In the genomic region with DNA sequence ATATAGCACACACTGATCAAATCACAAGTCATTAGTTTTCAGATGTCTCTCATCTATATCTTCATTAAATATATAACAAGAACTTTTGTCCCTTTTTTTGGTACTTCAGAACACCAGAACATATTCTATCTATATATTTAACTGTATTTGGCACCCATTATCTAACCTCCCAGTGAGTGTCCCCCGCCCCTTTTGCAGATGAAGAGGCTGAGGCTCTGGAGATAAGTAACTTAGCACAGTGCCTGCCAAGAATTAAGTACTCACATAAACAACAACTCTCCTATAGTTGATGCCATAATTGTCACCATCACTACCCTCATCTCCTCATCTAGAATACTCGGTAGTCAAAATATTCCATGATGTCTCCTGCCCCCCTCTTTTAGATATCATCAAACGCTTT, we compare ENCODE assay signal across 25 mouse cellular contexts. TPM values are rescaled to one million over a fixed set of nuclear protein-coding genes. Genes with fewer than 3 reads are reported as not detected.
A peak's percentile ranks its signal among the peaks of the same experiment; 100 is the strongest.
DNase-seq lines count a peak whose midpoint lies in the region; ATAC-seq and TF ChIP-seq lines count a peak whose summit lies in the region.
"Had no signal": no experiment of that assay in that cellular context is flagged by ENCODE, and none has a peak within 500 bp of the region (broad histone marks: within the 10 kb centered on the region; RNA-seq: fewer than 3 reads in every experiment).

No protein-coding gene starts in this region.

- H3K36me3 ChIP-seq in MEL (ENCODE audit: control insufficient read depth in 1 of 2, insufficient read depth in 2 of 2, low read length in 2 of 2): peaks cover 0 to 22% of the 10 kb centered on the region in 2 experiments; a peak in 2 of 4 replicates
- H3K36me3 ChIP-seq in kidney, embryonic 16.5 days (ENCODE audit: insufficient read depth, low read length): no peaks in the 10 kb centered on the region
- H3K36me3 ChIP-seq: embryonic facial prominence, embryonic 10.5 days; embryonic facial prominence, embryonic 12.5 days; forebrain, embryonic 15.5 days; G1E had no signal

- peak; percentile 85 to 86 for TF ChIP-seq EP300 in MEL (IDR thresholded peaks at IDR 0.05; ENCODE audit: low read depth in 1 of 2, low read length in 2 of 2)

- no peaks in the 10 kb centered on the region for H3K27me3 ChIP-seq in MEL (ENCODE audit: control insufficient read depth in 1 of 2, insufficient read depth in 2 of 2, low read length in 2 of 2)
- H3K27me3 ChIP-seq in kidney, embryonic 16.5 days (ENCODE audit: insufficient read depth, low read length): no peaks in the 10 kb centered on the region
- H3K27me3 ChIP-seq: embryonic facial prominence, embryonic 12.5 days; forebrain, embryonic 13.5 days; forebrain, embryonic 15.5 days had no signal

- no peak overlapping the region for H3K27ac ChIP-seq in MEL (ENCODE audit: control insufficient read depth, low read depth, low read length)
- no peak overlapping the region for H3K27ac ChIP-seq in kidney, embryonic 16.5 days (ENCODE audit: low read length)
- H3K27ac ChIP-seq: embryonic facial prominence, embryonic 10.5 days; embryonic facial prominence, embryonic 12.5 days; forebrain, embryonic 13.5 days; forebrain, embryonic 15.5 days had no signal

- no peak for TF ChIP-seq POLR2A in MEL (IDR thresholded peaks at IDR 0.05; ENCODE audit: control insufficient read depth in 1 of 2, insufficient read depth in 1 of 2, low read depth in 1 of 2, low read length in 2 of 2, poor library complexity in 1 of 2)

- peaks cover 14 to 21% of the 10 kb centered on the region in 2 experiments for H3K4me1 ChIP-seq in MEL (ENCODE audit: control insufficient read depth in 1 of 2, insufficient read depth in 2 of 2, low read length in 2 of 2)
- H3K4me1 ChIP-seq in kidney, embryonic 16.5 days (ENCODE audit: insufficient read depth, low read length): no peaks in the 10 kb centered on the region
- H3K4me1 ChIP-seq: embryonic facial prominence, embryonic 10.5 days; embryonic facial prominence, embryonic 12.5 days; forebrain, embryonic 13.5 days; forebrain, embryonic 15.5 days had no signal

- no peak overlapping the region for H3K4me3 ChIP-seq in MEL (ENCODE audit: control insufficient read depth in 1 of 2, insufficient read depth in 1 of 2, low read depth in 2 of 2, low read length in 2 of 2)
- no peak overlapping the region for H3K4me3 ChIP-seq in kidney, embryonic 16.5 days (ENCODE audit: low read length)
- H3K4me3 ChIP-seq: embryonic facial prominence, embryonic 10.5 days; embryonic facial prominence, embryonic 12.5 days; erythroblast, embryonic 14.5 days; forebrain, embryonic 13.5 days; forebrain, embryonic 15.5 days had no signal

- peak; percentile 85 for ATAC-seq in erythroblast, adult 5-6 weeks (replicated peaks; ENCODE audit: low FRiP score, poor library complexity, severe bottlenecking)
- ATAC-seq in megakaryocyte progenitor cell, adult 5-6 weeks (replicated peaks; ENCODE audit: poor library complexity): peak; percentile 88
- ATAC-seq in kidney, embryonic 16.5 days (ENCODE audit: low FRiP score, low TSS enrichment): no peak
- ATAC-seq: CD4-positive, CD25-positive, alpha-beta regulatory T cell, adult 4 months; forebrain, embryonic 13.5 days; forebrain, embryonic 15.5 days; forebrain, postnatal 0 days had no signal

- H3K4me2 ChIP-seq in kidney, embryonic 16.5 days (replicated peaks; ENCODE audit: low read depth, low read length): no peak overlapping the region
- H3K4me2 ChIP-seq: embryonic facial prominence, embryonic 12.5 days; forebrain, embryonic 13.5 days; forebrain, embryonic 15.5 days had no signal

- peak; percentile 58 for DNase-seq in MEL (ENCODE audit: low read depth, low spot score)
- no peak for DNase-seq in frontal cortex, postnatal 25 days (ENCODE audit: low spot score in 2 of 2)
- no peak for DNase-seq in adrenal gland, adult 8-10 months
- DNase-seq: adrenal gland, adult 2 months; adrenal gland, postnatal 14 days; adrenal gland, postnatal 36 days; B cell, adult 2 months; cerebellum, adult 11 months; cerebellum, adult 18-20 months; cerebellum, adult 8-10 months; cerebellum, adult 9-11 months; cerebellum, postnatal 14 days; cerebellum, postnatal 36 days; forebrain, postnatal 0 days had no signal

- WGBS in kidney, embryonic 16.5 days: 88% methylated on average over 3 of the region's 3 CpGs

- TF ChIP-seq RAD21 in MEL (IDR thresholded peaks at IDR 0.05; ENCODE audit: low read depth, low read length): no peak

- no peaks in the 10 kb centered on the region for H3K9me3 ChIP-seq in MEL (replicated peaks; ENCODE audit: insufficient read depth, low read length)
- H3K9me3 ChIP-seq in kidney, embryonic 16.5 days (ENCODE audit: low read length): no peaks in the 10 kb centered on the region
- H3K9me3 ChIP-seq: embryonic facial prominence, embryonic 10.5 days; embryonic facial prominence, embryonic 12.5 days; forebrain, embryonic 13.5 days; forebrain, embryonic 15.5 days; G1E had no signal

- no peaks in the 10 kb centered on the region for H3K79me2 ChIP-seq in MEL (ENCODE audit: control insufficient read depth, insufficient read depth, low read length, poor library complexity)

- H3K9ac ChIP-seq in MEL (ENCODE audit: control insufficient read depth, low read depth, low read length, poor library complexity, severe bottlenecking): no peak overlapping the region
- no peak overlapping the region for H3K9ac ChIP-seq in kidney, embryonic 16.5 days (replicated peaks; ENCODE audit: low read length)
- H3K9ac ChIP-seq: embryonic facial prominence, embryonic 12.5 days; forebrain, embryonic 13.5 days; forebrain, embryonic 15.5 days; forebrain, postnatal 0 days had no signal

- TF ChIP-seq CTCF in MEL (IDR thresholded peaks at IDR 0.05 in 2 of 3, conservative IDR thresholded peaks at IDR 0.05 in 1 of 3; ENCODE audit: control insufficient read depth in 1 of 3, insufficient read depth in 1 of 3, low read depth in 2 of 3, low read length in 3 of 3, poor library complexity in 1 of 3, severe bottlenecking in 1 of 3): no peak

TF ChIP-seq in MEL, 35 proteins besides CTCF, POLR2A, EP300 and RAD21:
- TF ChIP-seq ZMIZ1 (IDR thresholded peaks at IDR 0.05; ENCODE audit: low read depth, low read length): no peak
- TF ChIP-seq HCFC1 (IDR thresholded peaks at IDR 0.05; ENCODE audit: low read depth, low read length): 0 out of 2 replicates have a peak, but pooled peaks have one; percentile 27
- TF ChIP-seq POLR2AphosphoS5 (IDR thresholded peaks at IDR 0.05; ENCODE audit: borderline replicate concordance, low read depth, low read length): no peak
- TF ChIP-seq E2F4 (IDR thresholded peaks at IDR 0.05; ENCODE audit: borderline replicate concordance, low read depth, low read length): no peak
- no peak for TF ChIP-seq ELF1 (IDR thresholded peaks at IDR 0.05; ENCODE audit: low read depth, low read length)
- no peak for TF ChIP-seq MYC (IDR thresholded peaks at IDR 0.05; ENCODE audit: low read depth, low read length)
- peak; percentile 91 for TF ChIP-seq TCF12 (IDR thresholded peaks at IDR 0.05; ENCODE audit: low read depth, low read length)
- TF ChIP-seq RCOR1 (IDR thresholded peaks at IDR 0.05; ENCODE audit: low read depth, low read length): peak; percentile 46; the same call in 1 of the 2 replicates
- TF ChIP-seq MAFK (IDR thresholded peaks at IDR 0.05; ENCODE audit: borderline replicate concordance, low read depth, low read length): no peak
- TF ChIP-seq TBP (IDR thresholded peaks at IDR 0.05; ENCODE audit: low read depth, low read length): no peak
- TF ChIP-seq MAZ (IDR thresholded peaks at IDR 0.05; ENCODE audit: low read depth, low read length): peak; percentile 72; the same call in 1 of the 2 replicates
- no peak for TF ChIP-seq NELFE (IDR thresholded peaks at IDR 0.05; ENCODE audit: low read depth, low read length)
- no peak for TF ChIP-seq MAX (IDR thresholded peaks at IDR 0.05; ENCODE audit: low read length)
- TF ChIP-seq GATA1 (IDR thresholded peaks at IDR 0.05; ENCODE audit: low read depth, low read length): peak; percentile 83
- TF ChIP-seq SIN3A (IDR thresholded peaks at IDR 0.05; ENCODE audit: low read length): no peak
- peak; percentile 74 for TF ChIP-seq ETS1 (IDR thresholded peaks at IDR 0.05; ENCODE audit: low read depth, low read length)
- TF ChIP-seq UBTF (IDR thresholded peaks at IDR 0.05; ENCODE audit: borderline replicate concordance, insufficient read depth, low read depth, low read length): no peak
- TF ChIP-seq TAL1 (IDR thresholded peaks at IDR 0.05; ENCODE audit: low read length): peak; percentile 27
- TF ChIP-seq POLR2AphosphoS2 (IDR thresholded peaks at IDR 0.05; ENCODE audit: low read length): no peak
- TF ChIP-seq BHLHE40 (IDR thresholded peaks at IDR 0.05; ENCODE audit: borderline replicate concordance, low read depth, low read length): no peak

RNA-seq across cellular contexts. Expression of a gene that starts 42.6 kb away (rescaled TPM):
- total RNA-seq in MEL (2012; rRNA removed): 0.04 TPM in 1 of 2 replicates, not detected in the other
- polyA plus RNA-seq in MEL (2012; ENCODE audit: insufficient read depth in 1 of 2, insufficient read length in 2 of 2, low read depth in 1 of 2, low replicate concordance in 2 of 2, missing spikeins in 1 of 2): not detected
- total RNA-seq in erythroblast, adult 5-6 weeks (2015; ENCODE audit: low replicate concordance): not detected in 2 replicates
- total RNA-seq in erythroblast, adult 5-6 weeks (2017; ENCODE audit: low replicate concordance): 0.56 TPM in 1 of 2 replicates, not detected in the other
- total RNA-seq in megakaryocyte progenitor cell, adult 5-6 weeks (2015): not detected in 2 replicates
- total RNA-seq in megakaryocyte progenitor cell, adult 5-6 weeks (2017): not detected in 2 replicates
- polyA plus RNA-seq in kidney, embryonic 16.5 days (2015; fragmentation: Nextera tagmentation; extraction: Ambion mirVana): 2.8 and 3.4 TPM in 2 replicates
- total RNA-seq in adrenal gland, adult 8-10 months (2022): 10 to 100 TPM; 19.0 to 28.6 (median 26.5) TPM
- total RNA-seq: common myeloid progenitor, adult 5-6 weeks had no signal
- polyA plus RNA-seq: erythroblast, embryonic 14.5 days; G1E had no signal

Comparison
In these comparisons a context has a peak if more than half of its experiments do, and no peak if none do; other contexts are left out.
1. RNA of a gene that starts 42.6 kb away (total RNA-seq): 19.0 to 28.6 TPM in adrenal gland, adult 8-10 months; 0.04 TPM in MEL, 0.56 TPM in erythroblast, adult 5-6 weeks and not detected in megakaryocyte progenitor cell, adult 5-6 weeks; every median in the first group is over 10 times any median in the second.